Mouse (Mus musculus) bone marrow macrophage, adult 2 months (primary cell): ENCODE data around the gene Gng4.
A peak's percentile ranks its signal among the peaks of the same experiment; 100 is the strongest.

Experiments used
- CTCF ChIP-seq: IDR thresholded peaks from 2 replicates; pipeline ENCODE4 v1.5.1; 2012; ENCODE audit warnings: low read depth, mild to moderate bottlenecking, low read length, moderate library complexity
- POLR2A ChIP-seq: IDR thresholded peaks from 2 replicates; pipeline ENCODE4 v1.6.1; 2012; ENCODE audit warnings: mild to moderate bottlenecking, low read depth, low read length, borderline replicate concordance

- TF ChIP-seq POLR2A (no peak), CTCF (peak; percentile 55)
These were observed 84.1 kb downstream of the Gng4 start for GRCm38 (mm10) chr13:13867922-13868321.
